Mouse (Mus musculus) embryonic fibroblast, embryonic 13.5 days (primary cell): ENCODE measurements around the gene Ost4.

ENCODE experiments used
- CTCF ChIP-seq: IDR thresholded peaks from 2 replicates; pipeline ENCODE4 v1.5.1; 2011; ENCODE audit warnings: mild to moderate bottlenecking, control low read depth, low read length, moderate library complexity, borderline replicate concordance; ENCODE audit not compliant: insufficient read depth
- POLR2A ChIP-seq: IDR thresholded peaks from 2 replicates; pipeline ENCODE4 v1.6.1; 2011; ENCODE audit warnings: low read depth, mild to moderate bottlenecking, control low read depth, low read length, moderate library complexity

DNA sequence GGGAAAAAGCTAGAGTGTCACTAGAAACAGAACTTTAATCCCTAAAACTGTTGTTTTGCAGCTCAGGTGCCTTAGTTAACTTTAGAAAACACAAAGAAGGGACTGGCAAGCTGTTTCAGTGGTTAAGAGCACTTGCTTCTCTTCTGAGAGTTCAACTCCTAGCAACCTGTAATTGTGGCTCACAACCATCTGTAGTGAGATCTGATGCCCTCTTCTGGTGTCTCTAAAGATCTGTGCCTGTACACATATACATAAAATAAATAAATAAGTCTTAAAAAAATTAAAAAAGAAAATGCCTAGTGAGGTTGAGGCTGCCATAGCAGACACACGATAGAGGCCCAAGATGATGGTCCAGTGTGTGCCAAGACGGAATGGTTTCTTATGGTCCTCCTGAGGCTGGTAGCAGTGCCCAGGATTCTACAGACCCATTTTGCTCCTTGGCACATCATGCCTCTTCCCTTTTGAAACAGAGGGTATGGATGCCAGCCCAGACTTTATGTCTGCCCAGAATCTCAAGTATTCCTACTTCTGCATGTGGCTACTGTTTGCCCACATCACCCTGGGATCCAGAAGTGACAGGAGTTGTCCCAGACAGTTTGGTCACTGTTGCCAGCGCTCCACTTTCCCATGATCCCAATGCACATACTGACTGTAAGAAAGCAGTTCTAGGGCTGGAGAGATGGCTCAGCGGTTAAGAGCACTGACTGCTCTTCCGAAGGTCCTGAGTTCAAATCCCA is 27.3 kb upstream of the Ost4 start:
- TF ChIP-seq CTCF (no peak), POLR2A (no peak)
